Mouse (Mus musculus) forebrain, embryonic 13.5 days (tissue): ENCODE data around the gene Car9. TPM values are rescaled to one million over a fixed set of nuclear protein-coding genes. Genes with fewer than 3 reads are reported as not detected.
"Not testable (repeated sequence)": the region's sequence is repeated elsewhere in the genome, so short reads cannot be mapped to it uniquely, and the experiment has no call there.

Source experiments
- ATAC-seq: fragments of 200-750 bp; cut with Nextera tagmentation; 2 replicates; pipeline ENCODE4 v1.8.0; 2017
- H3K27ac ChIP-seq: fragments of 300-500 bp; sonication (generic); 2 replicates; pipeline ENCODE4 v1.5.1; 2015; ENCODE audit warnings: inconsistent platforms, mild to moderate bottlenecking, moderate library complexity
- H3K27me3 ChIP-seq: fragments of 300-500 bp; sonication (generic); 2 replicates; pipeline ENCODE4 v1.6.1; 2015; ENCODE audit warnings: mild to moderate bottlenecking, inconsistent platforms
- H3K36me3 ChIP-seq: fragments of 300-500 bp; sonication (generic); 2 replicates; pipeline ENCODE4 v1.6.1; 2015; ENCODE audit warnings: mild to moderate bottlenecking, inconsistent platforms; ENCODE audit not compliant: poor library complexity, severe bottlenecking
- H3K4me1 ChIP-seq: fragments of 300-500 bp; sonication (generic); 2 replicates; pipeline ENCODE4 v1.6.1; 2015; ENCODE audit warnings: inconsistent platforms
- H3K4me2 ChIP-seq: fragments of 300-500 bp; sonication (generic); 2 replicates; pipeline ENCODE4 v1.6.1; 2015; ENCODE audit warnings: inconsistent platforms, mild to moderate bottlenecking, moderate library complexity
- H3K4me3 ChIP-seq: fragments of 300-500 bp; sonication (generic); 2 replicates; pipeline ENCODE4 v1.5.1; 2015; ENCODE audit warnings: mild to moderate bottlenecking, inconsistent platforms
- H3K9ac ChIP-seq: fragments of 300-500 bp; sonication (generic); 2 replicates; pipeline ENCODE4 v1.6.1; 2015; ENCODE audit warnings: mild to moderate bottlenecking, inconsistent platforms
- H3K9me3 ChIP-seq: fragments of 300-500 bp; sonication (generic); replicated peaks from 2 replicates; pipeline ENCODE4 v1.6.1; 2016; ENCODE audit warnings: inconsistent platforms
- WGBS: fragments of 180-500 bp; shearing (Covaris S2); methylation state at CpG from one replicate; pipeline ENCODE4 v1.1.7; 2015; 5-methylcytosine and 5-hydroxymethylcytosine counted together
- polyA plus RNA-seq: library from polyadenylated mRNA; unstranded; fragments of >200 nt; fragmentation: Nextera tagmentation; extraction: Ambion mirVana; gene quantifications from 2 replicates; pipeline ENCODE4 v1.2.1, GENCODE M21; 2015

Car9 gene
- polyA plus RNA-seq, 1 experiment from 2014 or later = 0.80 TPM

DNA sequence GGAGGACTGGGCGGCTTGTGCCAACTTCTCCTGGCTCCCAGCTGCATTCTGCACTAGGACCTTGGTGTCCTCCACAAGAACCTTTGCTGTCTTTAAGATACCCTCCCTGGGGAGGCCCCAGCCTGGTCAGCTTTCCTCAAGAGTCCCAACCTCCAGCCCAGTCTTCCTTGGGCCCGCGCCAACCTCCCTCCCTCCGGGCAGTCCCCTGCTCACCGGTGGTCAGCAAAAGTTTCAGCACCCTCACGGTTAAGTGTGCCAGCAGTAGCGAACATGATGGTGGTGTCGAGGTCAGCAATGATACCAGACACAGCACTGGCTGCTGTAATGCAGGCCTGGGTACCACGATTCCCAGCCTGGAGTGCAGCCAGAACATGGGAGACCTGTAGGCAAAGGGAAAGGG lies 29.3 kb downstream of the Car9 start:
- H3K36me3 ChIP-seq = peaks cover 100% of the 10 kb centered on the region
- no peak overlapping the region for H3K27ac ChIP-seq
- H3K4me1 ChIP-seq = no peaks in the 10 kb centered on the region
- 94% methylated on average over 9 of the region's 9 CpGs for WGBS
- no peak overlapping the region for H3K4me2 ChIP-seq
- no peaks in the 10 kb centered on the region for H3K27me3 ChIP-seq
- ATAC-seq = no peak
- no peaks in the 10 kb centered on the region for H3K9me3 ChIP-seq
- H3K9ac ChIP-seq = no peak overlapping the region
- no peak overlapping the region for H3K4me3 ChIP-seq

DNA sequence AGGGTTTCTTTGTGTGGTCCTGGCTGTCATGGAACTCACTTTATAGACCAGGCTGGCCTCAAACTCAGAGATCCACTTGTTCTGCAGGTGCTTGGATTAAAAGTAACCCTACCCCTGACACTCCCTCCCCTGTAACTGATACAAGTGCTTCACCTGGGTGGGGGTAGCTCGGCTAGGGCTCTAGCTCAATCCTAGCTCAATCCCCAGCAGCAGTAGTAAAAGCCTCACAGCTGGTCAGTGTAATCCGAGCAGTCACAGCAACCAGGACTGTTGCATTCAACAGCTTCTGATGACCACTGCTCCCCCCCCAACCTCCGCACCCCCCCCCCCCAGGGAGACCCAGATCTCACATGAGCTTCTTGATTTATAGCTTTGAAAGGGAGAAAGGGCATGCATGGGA lies 35.3 kb downstream of the Car9 start:
- no peak overlapping the region for H3K9ac ChIP-seq
- H3K4me2 ChIP-seq = no peak overlapping the region
- no peak overlapping the region for H3K27ac ChIP-seq
- no peak overlapping the region for H3K4me3 ChIP-seq
- H3K27me3 ChIP-seq = no peaks in the 10 kb centered on the region
- H3K4me1 ChIP-seq = no peaks in the 10 kb centered on the region
- H3K9me3 ChIP-seq = no peaks in the 10 kb centered on the region
- peaks cover 100% of the 10 kb centered on the region for H3K36me3 ChIP-seq
- WGBS = 82% methylated on average over 3 of the region's 3 CpGs
- no peak for ATAC-seq

DNA sequence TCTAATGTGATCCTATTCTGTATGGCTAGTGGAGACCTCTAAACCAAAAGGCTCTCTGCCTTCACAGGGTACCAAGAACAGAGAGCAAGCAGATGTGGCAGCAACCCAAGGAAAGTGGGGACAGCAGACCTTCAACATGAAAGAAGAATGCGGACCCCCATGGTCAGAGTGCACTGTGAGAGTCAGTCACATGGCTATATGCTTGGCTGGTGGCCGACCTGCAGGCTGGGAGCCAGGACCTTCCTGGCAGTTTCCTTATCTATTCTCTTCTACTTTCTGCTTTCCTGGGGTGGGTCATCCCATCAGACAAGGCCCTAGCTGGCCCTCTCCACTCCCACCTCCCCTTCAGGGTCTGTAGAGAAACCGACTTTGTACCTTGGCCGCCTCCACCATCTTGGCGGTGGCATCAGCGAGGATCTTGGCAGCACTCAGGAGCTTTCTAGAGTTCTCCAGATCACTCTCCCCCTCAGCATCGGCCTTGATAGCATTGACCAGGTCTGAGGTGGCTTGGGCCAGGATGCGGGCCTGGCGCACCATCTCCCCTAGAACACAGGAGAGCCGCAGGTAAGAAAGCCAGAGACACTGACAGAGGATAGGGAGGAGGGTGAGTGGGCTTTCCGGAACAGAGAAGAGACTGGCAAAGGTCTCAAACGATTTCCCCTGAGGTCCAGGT lies 39.7 kb downstream of the Car9 start:
- WGBS = 91% methylated on average over 12 of the region's 12 CpGs
- no peaks in the 10 kb centered on the region for H3K4me1 ChIP-seq
- H3K4me3 ChIP-seq = no peak overlapping the region
- no peak for ATAC-seq
- H3K9ac ChIP-seq = no peak overlapping the region
- H3K27me3 ChIP-seq = no peaks in the 10 kb centered on the region
- H3K27ac ChIP-seq = no peak overlapping the region
- peaks cover 100% of the 10 kb centered on the region for H3K36me3 ChIP-seq
- no peaks in the 10 kb centered on the region for H3K9me3 ChIP-seq
- no peak overlapping the region for H3K4me2 ChIP-seq

DNA sequence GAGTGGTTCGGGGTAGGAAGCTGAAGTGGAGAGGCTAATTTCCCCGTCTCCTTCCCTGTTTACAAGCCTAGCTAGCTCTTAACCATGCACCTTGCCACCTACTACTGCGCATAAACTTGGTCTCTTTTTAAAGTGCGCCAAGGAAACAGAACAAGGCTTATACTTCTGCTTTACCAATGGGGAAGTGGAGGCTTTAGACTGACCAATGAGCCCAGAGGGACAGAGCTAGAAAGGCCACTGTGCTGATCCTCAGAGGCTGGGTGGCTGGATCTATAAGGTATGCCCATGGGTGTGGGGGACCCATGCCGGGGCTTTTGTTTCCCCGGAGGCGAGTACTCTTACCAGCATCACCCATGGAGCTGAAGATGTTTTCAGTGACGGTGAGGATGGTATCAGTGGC lies 40.4 kb downstream of the Car9 start:
- no peak overlapping the region for H3K4me3 ChIP-seq

DNA sequence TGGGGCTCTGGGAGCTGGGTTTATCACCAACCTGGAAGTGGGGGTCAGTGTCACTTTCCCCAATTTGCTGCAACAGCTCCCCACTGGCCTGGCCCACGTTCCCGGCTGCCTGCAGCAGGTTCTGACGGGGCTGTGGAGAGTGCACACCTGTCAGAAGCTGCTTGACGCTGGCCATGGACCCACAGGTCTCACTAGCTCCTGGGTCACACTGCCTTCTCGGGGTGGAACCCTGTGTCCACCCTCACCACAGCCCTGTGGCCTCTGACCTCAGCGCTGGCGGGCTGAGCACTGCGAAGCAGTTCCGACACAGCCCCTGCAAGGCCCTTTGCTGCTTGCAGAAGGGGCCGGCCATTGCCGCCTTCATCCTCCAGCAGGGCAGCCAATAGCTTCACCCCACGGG lies 42.3 kb downstream of the Car9 start:
- H3K27ac ChIP-seq = no peak overlapping the region
- ATAC-seq = no peak
- WGBS = 88% methylated on average over 12 of the region's 12 CpGs
- H3K9me3 ChIP-seq = no peaks in the 10 kb centered on the region
- H3K4me2 ChIP-seq = no peak overlapping the region
- no peaks in the 10 kb centered on the region for H3K27me3 ChIP-seq
- H3K4me3 ChIP-seq = no peak overlapping the region
- peaks cover 100% of the 10 kb centered on the region for H3K36me3 ChIP-seq
- H3K9ac ChIP-seq = no peak overlapping the region
- no peaks in the 10 kb centered on the region for H3K4me1 ChIP-seq

More for the DNA sequence above, 40.4 kb downstream of the Car9 start:
- Histone ChIP-seq H3K27ac (no peak overlapping the region), H3K36me3 (peaks cover 100% of the 10 kb centered on the region), H3K27me3 (no peaks in the 10 kb centered on the region), H3K4me2 (no peak overlapping the region), H3K9ac (no peak overlapping the region), H3K4me1 (no peaks in the 10 kb centered on the region), H3K9me3 (no peaks in the 10 kb centered on the region)
- no peak for ATAC-seq
- 91% methylated on average over 8 of the region's 8 CpGs for WGBS

DNA sequence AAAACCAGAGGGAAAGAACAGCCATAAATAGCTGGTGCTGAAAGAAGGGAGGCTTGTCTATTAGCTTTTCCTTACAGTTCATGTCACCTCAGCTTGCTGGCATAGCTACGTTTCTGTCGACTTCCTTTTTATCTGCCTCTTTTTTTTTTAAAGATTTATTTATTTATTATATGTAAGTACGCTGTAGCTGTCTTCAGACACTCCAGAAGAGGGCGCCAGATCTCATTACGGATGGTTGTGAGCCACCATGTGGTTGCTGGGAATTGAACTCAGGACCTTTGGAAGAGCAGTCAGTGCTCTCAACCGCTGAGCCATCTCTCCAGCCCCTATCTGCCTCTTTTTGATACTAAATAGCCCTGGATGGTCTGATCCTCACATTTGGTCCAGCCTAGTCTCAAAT lies 45.1 kb downstream of the Car9 start:
- not testable (repeated sequence) for H3K4me3 ChIP-seq, H3K4me1 ChIP-seq, H3K27me3 ChIP-seq, ATAC-seq, H3K27ac ChIP-seq, H3K9ac ChIP-seq, H3K4me2 ChIP-seq, H3K9me3 ChIP-seq
- peaks cover 97% of the 10 kb centered on the region for H3K36me3 ChIP-seq
- 92% methylated on average over 6 of the region's 6 CpGs for WGBS

DNA sequence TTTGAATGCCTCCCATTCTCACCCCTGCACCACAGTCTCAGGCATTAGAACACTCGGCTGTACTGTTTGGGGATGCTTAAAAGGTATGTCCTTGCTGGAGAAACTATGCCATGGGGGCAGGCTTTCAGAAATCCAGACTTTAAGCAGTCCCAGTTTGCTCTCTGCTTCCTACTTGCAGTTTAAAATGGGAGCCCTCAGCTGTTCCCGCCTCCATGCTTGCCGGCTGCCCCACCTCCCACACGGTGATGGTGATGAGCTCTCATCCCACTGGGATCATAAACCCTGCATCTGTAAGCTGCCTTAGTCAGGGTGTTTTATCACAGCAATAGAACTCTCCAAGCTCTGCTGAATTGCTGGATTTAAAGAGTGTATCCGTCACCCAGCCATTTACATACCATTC lies 45.7 kb downstream of the Car9 start:
- no peak for ATAC-seq
- no peak overlapping the region for H3K4me3 ChIP-seq
- H3K36me3 ChIP-seq = peaks cover 91% of the 10 kb centered on the region
- no peaks in the 10 kb centered on the region for H3K4me1 ChIP-seq
- no peak overlapping the region for H3K4me2 ChIP-seq
- H3K9me3 ChIP-seq = no peaks in the 10 kb centered on the region
- no peak overlapping the region for H3K9ac ChIP-seq
- no peak overlapping the region for H3K27ac ChIP-seq
- WGBS = 96% methylated on average over 5 of the region's 5 CpGs
- no peaks in the 10 kb centered on the region for H3K27me3 ChIP-seq

DNA sequence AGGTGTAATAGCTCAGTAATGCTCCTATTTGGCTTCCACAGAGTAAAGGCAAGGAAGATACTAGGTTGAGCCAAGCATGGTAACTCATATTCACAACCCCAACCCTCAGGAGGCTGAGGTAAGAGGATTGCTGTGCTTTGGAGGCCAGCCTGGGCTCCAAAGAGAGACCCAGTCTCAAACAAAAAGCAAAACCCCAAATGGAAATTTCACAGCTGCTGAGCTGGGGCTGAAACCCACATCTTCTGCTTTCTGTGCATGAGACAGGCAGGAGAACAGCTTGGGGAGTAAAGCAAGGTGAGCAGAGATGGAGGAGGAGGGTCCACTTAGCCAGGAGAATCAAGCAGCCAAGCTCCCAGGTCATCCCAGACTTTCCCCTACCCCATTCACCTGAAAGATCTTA lies 47.1 kb downstream of the Car9 start:
- H3K9me3 ChIP-seq = no peaks in the 10 kb centered on the region
- no peak overlapping the region for H3K4me2 ChIP-seq
- no peak overlapping the region for H3K27ac ChIP-seq
- ATAC-seq = no peak
- H3K27me3 ChIP-seq = no peaks in the 10 kb centered on the region
- H3K4me1 ChIP-seq = peaks cover 7% of the 10 kb centered on the region
- peaks cover 78% of the 10 kb centered on the region for H3K36me3 ChIP-seq
- no peak overlapping the region for H3K4me3 ChIP-seq
- no peak overlapping the region for H3K9ac ChIP-seq

DNA sequence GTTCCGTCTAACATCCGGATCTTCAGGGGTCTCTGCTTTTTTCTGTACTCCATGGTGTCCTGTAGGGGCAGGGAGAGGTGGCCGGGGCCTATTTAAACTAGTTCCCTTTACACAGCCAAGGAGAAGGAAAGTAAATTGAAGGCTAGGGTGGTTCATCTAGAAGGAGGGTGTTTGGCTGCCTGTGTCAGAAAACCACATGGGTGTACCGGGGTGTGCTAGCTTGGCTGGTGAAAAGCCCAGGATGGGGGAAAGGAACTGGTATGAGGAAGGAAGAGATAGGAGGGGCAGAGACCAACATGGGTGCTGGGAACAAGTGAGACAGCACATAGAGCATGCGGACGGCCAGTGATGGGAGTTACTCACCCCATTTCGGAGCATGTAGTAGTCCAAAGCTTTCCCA lies 49.2 kb downstream of the Car9 start:
- no peaks in the 10 kb centered on the region for H3K9me3 ChIP-seq
- H3K36me3 ChIP-seq = peaks cover 60% of the 10 kb centered on the region
- H3K27ac ChIP-seq = no peak overlapping the region
- H3K4me2 ChIP-seq = no peak overlapping the region
- H3K27me3 ChIP-seq = no peaks in the 10 kb centered on the region
- no peak overlapping the region for H3K9ac ChIP-seq
- peaks cover 25% of the 10 kb centered on the region for H3K4me1 ChIP-seq
- no peak for ATAC-seq
- no peak overlapping the region for H3K4me3 ChIP-seq
- WGBS = 97% methylated on average over 7 of the region's 7 CpGs

DNA sequence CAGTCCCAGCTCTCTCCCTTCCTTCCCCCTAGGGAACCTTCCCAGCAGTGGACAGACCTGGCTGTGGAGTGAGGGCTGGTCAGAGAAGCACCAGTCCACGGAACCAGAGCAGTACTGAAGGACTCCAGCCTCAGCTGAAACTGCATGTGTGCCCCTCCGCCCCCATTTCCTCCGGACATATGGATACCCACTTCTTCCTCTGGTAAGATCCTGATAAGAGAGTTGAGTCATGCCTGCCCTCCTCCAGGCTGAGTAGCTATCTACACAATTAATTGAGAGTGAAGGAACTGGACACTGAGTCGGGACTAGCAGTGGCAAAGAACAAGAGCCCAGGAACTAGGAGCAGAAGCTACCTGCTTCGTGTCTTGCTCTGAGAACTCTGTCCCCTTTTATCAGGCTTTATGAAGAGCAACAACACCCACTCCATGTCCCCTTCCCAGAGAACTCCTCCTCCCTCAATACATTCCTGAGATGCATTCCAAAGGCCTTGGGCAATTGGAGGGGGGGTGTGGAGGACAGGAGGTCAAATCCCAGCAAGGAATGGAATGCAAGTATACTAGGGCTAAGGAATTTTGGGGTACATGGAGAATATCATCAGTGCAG lies 51.4 kb downstream of the Car9 start:
- Histone ChIP-seq H3K27me3 (no peaks in the 10 kb centered on the region), H3K36me3 (peaks cover 38% of the 10 kb centered on the region), H3K4me2 (no peak overlapping the region), H3K4me3 (no peak overlapping the region), H3K9me3 (no peaks in the 10 kb centered on the region), H3K9ac (no peak overlapping the region; the same call in 1 of the 2 replicates), H3K4me1 (peaks cover 34% of the 10 kb centered on the region), H3K27ac (0 out of 2 replicates have a peak overlapping the region, but pooled peaks have one; percentile 14)
- WGBS = 60% methylated on average over 5 of the region's 5 CpGs
- no peak for ATAC-seq

DNA sequence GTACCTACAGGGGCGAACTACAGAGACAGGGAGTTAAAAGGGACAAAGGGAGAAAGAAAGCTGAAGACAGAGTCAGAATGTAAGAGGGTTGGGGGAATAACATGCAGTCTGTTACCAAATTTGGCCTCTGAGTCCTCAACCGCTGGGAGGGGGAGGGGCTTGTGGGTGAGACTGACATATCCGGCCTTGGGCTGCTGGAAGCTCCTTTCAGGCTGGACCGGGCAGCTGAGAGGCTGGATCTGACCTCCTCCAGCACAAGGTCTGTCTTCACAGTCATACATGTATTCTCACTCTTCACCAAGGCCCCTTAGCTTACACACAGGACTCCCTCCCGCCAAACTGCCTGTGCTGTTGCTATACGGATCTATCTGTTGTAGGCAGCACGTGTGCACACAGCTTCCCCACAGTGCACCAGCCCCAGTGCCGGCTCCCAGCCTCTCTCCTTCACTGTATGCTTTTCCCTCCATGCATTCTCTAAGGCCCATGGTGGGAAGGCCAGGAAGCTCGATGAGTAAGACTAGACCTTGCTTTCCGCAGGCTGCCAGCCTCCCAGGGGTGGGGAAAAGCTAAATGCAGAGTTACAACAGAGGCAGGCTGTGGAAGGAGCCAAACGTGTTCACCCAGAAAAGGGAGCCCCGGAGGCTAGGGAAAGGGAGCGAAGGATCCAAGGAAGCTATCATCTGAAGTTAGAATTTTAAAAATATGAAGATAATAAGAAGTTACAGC lies 52.0 kb downstream of the Car9 start:
- Histone ChIP-seq H3K36me3 (peaks cover 31% of the 10 kb centered on the region), H3K9me3 (no peaks in the 10 kb centered on the region), H3K4me1 (peaks cover 41% of the 10 kb centered on the region), H3K27ac (0 out of 2 replicates have a peak overlapping the region, but pooled peaks have one; percentile 14), H3K27me3 (no peaks in the 10 kb centered on the region), H3K4me2 (peak overlapping the region; percentile 23; the same call in 1 of the 2 replicates), H3K9ac (peak overlapping the region; percentile 51), H3K4me3 (0 out of 2 replicates have a peak overlapping the region, but pooled peaks have one; percentile 2)
- WGBS = 39% methylated on average over 13 of the region's 13 CpGs
- ATAC-seq = no peak

DNA sequence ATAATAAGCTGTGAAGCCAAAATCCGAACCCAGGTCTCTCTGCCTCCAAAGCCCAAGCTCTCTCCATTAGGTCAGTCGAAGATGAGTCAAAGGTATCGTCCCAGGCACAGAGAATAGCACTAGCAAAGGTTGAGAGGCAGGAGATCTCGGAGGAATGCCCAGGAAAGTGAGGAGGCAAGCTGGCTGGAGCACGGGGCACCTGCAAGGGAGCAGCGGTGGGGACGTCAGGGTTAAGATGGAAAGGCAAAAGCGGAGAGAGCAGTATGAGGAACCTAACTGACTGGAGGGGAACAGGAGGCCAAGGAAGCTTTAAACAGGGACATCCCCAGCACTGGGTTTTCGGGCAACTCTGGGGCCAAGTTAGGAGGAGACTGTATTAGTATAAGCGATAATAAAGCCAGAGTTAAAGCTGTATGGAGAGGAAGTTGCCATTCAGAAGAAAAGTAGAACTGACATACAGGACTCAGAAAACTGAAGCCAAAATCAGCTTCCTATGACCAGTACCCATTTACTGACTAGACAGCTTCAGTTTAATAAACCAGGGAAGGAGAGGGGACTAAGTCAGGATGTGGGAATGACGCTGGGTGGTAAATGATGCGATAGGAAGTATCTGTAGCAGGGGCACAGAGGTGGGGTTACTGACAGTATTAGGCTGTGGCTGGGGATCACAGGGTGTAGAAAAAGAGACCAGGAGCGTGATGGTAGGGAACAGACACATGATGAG lies 52.9 kb downstream of the Car9 start:
- Histone ChIP-seq H3K4me2 (peak overlapping the region; percentile 80), H3K36me3 (peaks cover 27% of the 10 kb centered on the region), H3K27me3 (no peaks in the 10 kb centered on the region), H3K27ac (no peak overlapping the region), H3K4me1 (peaks cover 46% of the 10 kb centered on the region), H3K9me3 (no peaks in the 10 kb centered on the region), H3K4me3 (peak overlapping the region; percentile 90; the same call in 1 of the 2 replicates), H3K9ac (peak overlapping the region; percentile 95)
- no peak for ATAC-seq
- 84% methylated on average over 13 of the region's 13 CpGs for WGBS
